Mouse (Mus musculus) splenic B cell, adult 2 months (primary cell): ENCODE data around the gene Duox2.

Source experiments
- DNase-seq: peaks from one replicate; pipeline ENCODE4 v3.0.0-alpha.2; 2011; ENCODE audit warnings: low read depth, low spot score
- H3K27me3 ChIP-seq: 2 replicates; pipeline ENCODE4 v1.6.1; 2012; ENCODE audit warnings: mild to moderate bottlenecking, low read length, moderate library complexity, mixed read lengths; ENCODE audit not compliant: control insufficient read depth, poor library complexity, insufficient read depth, severe bottlenecking
- H3K36me3 ChIP-seq: 2 replicates; pipeline ENCODE4 v1.6.1; 2012; ENCODE audit warnings: mild to moderate bottlenecking, low read length, moderate library complexity, mixed read lengths; ENCODE audit not compliant: control insufficient read depth, poor library complexity, insufficient read depth, severe bottlenecking

The Duox2 gene

DNA sequence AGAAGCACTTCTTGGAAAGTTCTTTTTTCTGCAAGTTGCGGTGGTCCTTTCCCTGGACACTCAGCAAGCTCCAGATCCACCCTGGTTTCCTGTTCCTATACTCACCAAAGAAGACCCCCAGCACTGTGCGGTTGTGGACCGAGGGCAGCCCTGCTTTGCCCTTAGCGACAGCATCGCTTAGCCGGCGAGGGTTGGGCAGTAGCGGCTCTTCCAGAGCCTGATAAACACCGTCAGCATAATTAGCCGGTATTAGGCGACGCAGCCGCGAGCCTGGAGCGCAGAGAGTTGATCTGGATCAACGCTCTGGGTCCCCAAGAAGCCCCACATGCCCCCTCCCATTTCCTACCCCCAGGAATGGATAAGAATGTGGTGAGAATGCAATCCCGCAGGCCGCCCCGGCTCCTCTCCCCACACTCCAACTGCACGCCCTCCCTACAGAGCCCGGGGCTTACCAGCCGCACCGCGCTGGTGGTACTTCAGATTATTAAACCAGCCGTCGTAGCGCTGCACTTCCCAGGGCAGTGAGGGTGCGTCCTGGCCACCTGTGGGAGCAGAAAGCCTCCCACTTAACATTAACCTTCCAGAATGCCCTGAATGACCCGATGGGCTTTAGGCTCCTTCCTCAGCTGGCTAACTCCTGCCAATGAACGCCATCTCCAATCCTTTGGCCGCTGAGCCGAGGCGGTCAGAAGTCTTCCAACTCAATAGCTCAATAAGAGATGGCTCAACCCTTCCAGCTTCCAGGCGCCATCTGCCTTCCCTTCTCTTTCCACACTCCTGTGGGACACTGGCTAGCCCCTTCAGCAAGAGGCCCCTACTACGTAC lies 766 bp downstream of the Duox2 start:
- peak; percentile 4 for DNase-seq

DNA sequence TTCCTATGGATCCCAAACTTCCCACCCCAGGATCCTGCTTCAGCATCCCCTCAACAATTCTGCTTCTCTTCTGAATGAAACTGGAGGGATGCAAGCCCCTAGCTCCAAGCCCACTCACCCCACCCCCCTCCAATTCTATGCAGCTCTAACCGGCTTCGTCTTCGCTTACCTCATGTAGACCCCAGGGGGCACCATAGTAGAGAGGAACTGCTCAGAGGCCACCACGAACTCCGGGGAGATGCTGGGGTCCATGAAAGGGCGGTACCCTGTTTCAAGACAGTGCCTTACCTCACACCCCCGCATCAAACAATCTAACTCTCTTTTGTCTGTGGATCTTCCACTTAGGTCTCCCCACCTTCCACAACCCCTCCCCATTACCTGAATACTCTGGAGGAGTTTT lies 3.3 kb downstream of the Duox2 start:
- Histone ChIP-seq H3K36me3 (no peaks in the 10 kb centered on the region), H3K27me3 (peaks cover 2% of the 10 kb centered on the region; the same call in 1 of the 2 replicates)
- DNase-seq, result peak; percentile 11

More for the DNA sequence above, 766 bp downstream of the Duox2 start:
- no peaks in the 10 kb centered on the region for H3K36me3 ChIP-seq
- peaks cover 2% of the 10 kb centered on the region; the same call in 1 of the 2 replicates for H3K27me3 ChIP-seq

DNA sequence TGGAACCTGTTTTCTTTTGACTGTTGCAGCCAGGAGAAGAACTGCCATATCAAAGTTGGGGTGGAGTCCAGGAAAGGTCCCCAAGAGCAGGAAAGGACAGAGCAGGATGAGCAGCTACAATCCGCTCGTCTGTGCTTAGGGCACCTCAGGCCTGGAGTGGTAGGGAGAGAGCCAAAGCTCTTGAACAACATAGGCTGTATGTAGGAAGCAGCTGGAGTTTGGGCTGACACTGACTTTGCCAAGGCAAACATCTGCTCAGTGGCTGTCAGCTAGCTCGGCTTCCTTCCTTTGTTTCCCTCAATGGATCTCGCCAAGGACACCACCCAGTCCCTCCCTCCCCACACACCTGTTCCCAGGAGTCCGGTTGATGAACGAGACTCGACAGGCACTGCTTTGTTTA lies 12.1 kb downstream of the Duox2 start:
- H3K36me3 ChIP-seq, result no peaks in the 10 kb centered on the region
- DNase-seq, result no peak
- H3K27me3 ChIP-seq, result no peaks in the 10 kb centered on the region

DNA sequence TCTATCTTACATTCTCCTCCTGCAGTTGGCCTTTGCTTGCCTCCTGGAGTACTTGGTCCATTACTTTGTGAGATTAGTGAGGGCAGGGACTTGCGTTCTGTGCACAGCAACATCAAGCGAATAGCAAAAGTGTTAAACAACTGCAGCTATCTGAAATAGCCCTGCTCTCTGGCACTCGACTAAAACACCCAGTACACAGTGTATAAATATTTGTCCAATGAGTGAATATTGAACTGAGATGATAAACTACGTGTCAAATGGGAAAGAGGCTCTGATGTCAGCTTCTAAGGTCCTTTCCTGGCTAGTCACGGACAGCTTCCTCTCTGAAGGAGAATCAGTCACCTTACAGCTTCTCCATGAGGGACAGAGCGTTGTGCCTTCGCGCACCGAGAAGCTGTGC lies 14.2 kb downstream of the Duox2 start:
- H3K36me3 ChIP-seq, result no peaks in the 10 kb centered on the region
- no peaks in the 10 kb centered on the region for H3K27me3 ChIP-seq
- no peak for DNase-seq

DNA sequence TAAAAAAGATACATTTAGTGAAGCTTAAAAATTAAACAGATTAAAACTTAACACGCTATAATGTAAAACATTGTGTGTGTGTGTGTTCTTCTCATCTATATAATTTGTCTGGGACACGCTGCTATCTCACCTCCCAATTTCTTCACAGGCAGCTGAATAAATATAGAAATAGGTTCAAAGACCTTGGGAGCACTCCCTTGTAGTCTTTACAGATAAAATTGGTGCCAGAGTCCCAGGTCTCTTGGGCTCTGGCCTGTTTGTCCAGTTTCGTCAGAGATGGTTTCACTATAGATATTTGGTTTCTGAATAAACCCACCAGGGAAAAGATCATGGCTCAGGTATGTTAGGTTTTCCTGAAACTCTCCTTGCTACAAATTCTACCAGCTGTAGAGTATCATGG lies 19.5 kb downstream of the Duox2 start:
- DNase-seq, result no peak
- no peaks in the 10 kb centered on the region for H3K36me3 ChIP-seq
- no peaks in the 10 kb centered on the region for H3K27me3 ChIP-seq

DNA sequence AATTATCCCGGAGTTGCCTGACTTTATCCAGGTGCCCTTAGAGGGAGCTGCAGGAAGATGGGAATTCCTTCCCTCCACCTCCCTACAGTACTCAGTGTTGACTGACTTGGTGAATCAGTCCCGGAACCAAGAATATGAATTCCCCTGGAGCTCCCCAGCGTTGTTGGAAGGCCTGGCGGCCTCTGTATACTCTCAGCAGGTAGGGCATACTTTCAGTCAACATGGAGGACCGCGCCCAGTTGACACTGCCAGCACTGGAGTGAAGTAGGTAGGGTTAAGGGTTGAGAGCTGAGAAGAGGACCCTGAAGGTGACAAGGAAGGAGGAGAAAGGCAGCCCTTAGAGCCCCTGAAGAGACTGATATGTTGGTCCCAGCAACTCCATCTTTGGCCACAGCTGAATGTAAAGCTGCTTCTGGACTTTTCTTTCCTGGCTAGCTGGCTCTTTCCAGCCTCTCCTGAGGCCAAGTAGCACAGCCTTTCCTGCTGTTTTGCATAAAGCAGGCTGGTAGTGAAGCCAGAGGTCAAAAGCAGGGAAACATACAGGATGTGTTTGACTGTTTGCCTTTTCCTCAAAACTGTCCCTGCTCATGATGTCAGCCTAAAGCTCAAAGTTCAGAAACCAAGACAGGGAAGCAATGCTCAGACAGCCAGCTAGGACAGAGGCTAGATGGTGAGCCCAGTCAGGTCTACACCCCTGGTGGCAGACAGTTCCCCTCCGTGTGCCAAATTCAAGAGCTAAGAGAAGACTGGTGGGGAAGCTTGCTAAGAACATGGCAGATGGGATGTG lies 31.6 kb downstream of the Duox2 start:
- DNase-seq, result no peak
- H3K36me3 ChIP-seq, result no peaks in the 10 kb centered on the region
- H3K27me3 ChIP-seq, result no peaks in the 10 kb centered on the region

GRCm38 (mm10) chr2:122264690-122265089 lies 33.6 kb downstream of the Duox2 start:
- DNase-seq, result no peak
- Histone ChIP-seq H3K27me3 (no peaks in the 10 kb centered on the region), H3K36me3 (no peaks in the 10 kb centered on the region)

GRCm38 (mm10) chr2:122260729-122261128 lies 37.5 kb downstream of the Duox2 start:
- DNase-seq, result no peak
- H3K27me3 ChIP-seq, result no peaks in the 10 kb centered on the region
- no peaks in the 10 kb centered on the region for H3K36me3 ChIP-seq

GRCm38 (mm10) chr2:122255997-122256396 lies 42.3 kb downstream of the Duox2 start:
- Histone ChIP-seq H3K27me3 (no peaks in the 10 kb centered on the region), H3K36me3 (no peaks in the 10 kb centered on the region)
- no peak for DNase-seq

GRCm38 (mm10) chr2:122247786-122248185 lies 50.5 kb downstream of the Duox2 start:
- H3K27me3 ChIP-seq, result no peaks in the 10 kb centered on the region
- no peak for DNase-seq

DNA sequence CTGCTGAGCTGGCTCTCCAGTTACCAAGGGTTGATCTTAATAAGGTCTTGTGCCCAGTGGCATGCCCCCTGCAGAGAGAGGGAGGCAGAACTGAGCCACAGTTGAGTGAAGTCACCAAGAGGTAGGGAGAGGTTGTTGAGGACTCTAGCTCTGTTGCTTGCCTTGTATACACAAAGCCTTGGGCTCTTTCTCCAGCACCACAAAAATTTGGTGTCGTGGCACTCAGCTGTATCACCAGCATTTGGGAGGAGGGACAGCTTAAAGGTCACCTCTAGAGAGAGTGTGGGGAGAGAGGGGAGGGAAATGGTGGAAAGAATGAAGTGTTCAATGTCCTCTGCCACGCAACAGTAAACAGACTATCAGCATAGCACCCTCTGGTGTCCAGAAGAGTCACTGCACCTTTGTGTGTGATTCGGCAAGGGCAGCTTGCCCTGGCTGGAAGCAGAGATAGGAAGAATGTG lies 54.5 kb downstream of the Duox2 start:
- peak; percentile 80 for DNase-seq
- Histone ChIP-seq H3K36me3 (no peaks in the 10 kb centered on the region), H3K27me3 (no peaks in the 10 kb centered on the region)

More at GRCm38 (mm10) chr2:122247786-122248185, 50.5 kb downstream of the Duox2 start:
- no peaks in the 10 kb centered on the region for H3K36me3 ChIP-seq

- Histone ChIP-seq H3K36me3 (no peaks in the 10 kb centered on the region), H3K27me3 (no peaks in the 10 kb centered on the region)
- DNase-seq, result no peak
Measured at GRCm38 (mm10) chr2:122241935-122242334, 56.3 kb downstream of the Duox2 start.

- no peak for DNase-seq
- no peaks in the 10 kb centered on the region for H3K27me3 ChIP-seq
- H3K36me3 ChIP-seq, result no peaks in the 10 kb centered on the region
Measured at GRCm38 (mm10) chr2:122241226-122241625, 57.0 kb downstream of the Duox2 start.

DNA sequence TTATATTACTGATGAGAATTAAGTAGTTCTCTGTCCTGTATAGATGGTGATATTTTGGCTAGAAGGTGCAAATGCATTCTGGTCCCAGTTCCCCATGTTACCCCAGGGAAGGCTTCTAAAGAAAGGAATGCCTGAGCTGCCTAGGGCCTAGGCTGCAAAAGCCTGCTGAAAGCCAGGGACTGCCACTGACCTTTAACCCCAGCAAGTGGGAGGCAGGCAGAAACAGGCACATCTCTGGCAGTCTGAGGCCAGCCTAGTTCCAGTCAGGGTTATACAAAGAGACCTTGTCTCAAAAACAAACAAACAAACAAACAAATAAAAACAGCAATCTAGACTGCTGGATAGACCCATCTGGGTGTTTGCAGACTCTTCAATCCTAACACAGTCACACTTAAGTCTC lies 57.5 kb downstream of the Duox2 start:
- H3K36me3 ChIP-seq, result no peaks in the 10 kb centered on the region

DNA sequence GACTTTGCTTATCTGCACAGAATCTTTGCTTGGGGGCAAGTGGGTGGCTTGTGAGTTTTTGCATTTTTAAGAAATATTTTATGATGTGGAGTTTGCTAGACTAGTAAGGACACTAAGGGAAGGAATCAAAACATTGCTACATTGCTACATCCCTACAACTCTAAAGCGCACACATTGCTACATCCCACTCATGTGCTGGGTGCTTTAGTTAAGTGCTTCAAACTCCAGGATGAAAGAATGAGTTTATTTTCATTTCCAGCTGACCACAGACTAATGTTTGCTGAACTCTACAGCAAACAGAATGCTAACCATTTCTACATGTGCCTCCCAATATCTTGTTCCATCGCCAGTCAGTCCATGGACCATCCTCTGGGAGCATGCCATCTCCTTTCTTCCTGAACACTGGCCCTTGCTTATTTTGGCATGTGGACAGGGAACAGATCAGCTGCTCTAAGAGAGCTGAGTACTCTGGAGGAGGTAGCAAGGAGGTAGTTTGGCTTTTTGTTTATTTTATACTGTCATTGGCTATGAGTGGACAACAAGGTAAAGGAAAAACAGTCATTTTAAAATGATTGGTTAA lies 60.3 kb downstream of the Duox2 start:
- DNase-seq, result no peak
- Histone ChIP-seq H3K27me3 (no peaks in the 10 kb centered on the region), H3K36me3 (no peaks in the 10 kb centered on the region)

More for the DNA sequence above, 57.5 kb downstream of the Duox2 start:
- DNase-seq, result no peak
- H3K27me3 ChIP-seq, result no peaks in the 10 kb centered on the region
